Mouse (Mus musculus) C2C12 (cell line): ENCODE measurements around the gene C1qtnf3.

Experiments
- CEBPB ChIP-seq: IDR thresholded peaks from one replicate; pipeline ENCODE4 v1.6.1; 2011; ENCODE audit warnings: low read depth, mild to moderate bottlenecking, control low read depth, moderate library complexity
- CTCF ChIP-seq: IDR thresholded peaks from one replicate; pipeline ENCODE4 v1.5.1; 2011; ENCODE audit not compliant: control insufficient read depth, insufficient read depth, insufficient read length

GRCm38 (mm10) chr15:10951951-10952759 lies at the start of gene C1qtnf3:
- TF ChIP-seq CTCF (no peak), CEBPB (no peak)
